Mouse (Mus musculus): ENCODE measurements around the gene Gm13078. TPM values are rescaled to one million over a fixed set of nuclear protein-coding genes. Genes with fewer than 3 reads are reported as not detected.

Gm13078 gene
- not detected in 2 replicates for polyA plus RNA-seq (2021; fragmentation: Nextera tagmentation)
- long read RNA-seq, experiment 1: 0 reads
- long read RNA-seq, experiment 2: 0 reads

GRCm38 (mm10) chr4:143719155-143719554 is at the start of gene Gm13078:
TSS of gene Gm13078 (plus strand) at chr4:143719455.

GRCm38 (mm10) chr4:143702611-143703010 is 16.6 kb upstream of the Gm13078 start, which contains the start of gene Gm13089:
TSS of gene Gm13089 (minus strand) at chr4:143702711.

Other genes starting within 250 kb of the Gm13078 start
- not detected in 2 replicates for gene Gm13043, start 208.1 kb upstream of the Gm13078 start, polyA plus RNA-seq (2021; fragmentation: Nextera tagmentation)
- gene Gm13040, start 183.5 kb upstream of the Gm13078 start, polyA plus RNA-seq (2021; fragmentation: Nextera tagmentation): not detected in 2 replicates
- gene BC080695, start 167.8 kb upstream of the Gm13078 start, polyA plus RNA-seq (2021; fragmentation: Nextera tagmentation): not detected in 2 replicates
- not detected in 2 replicates for gene Gm13057, start 167.7 kb upstream of the Gm13078 start, polyA plus RNA-seq (2021; fragmentation: Nextera tagmentation)
- not detected in 2 replicates for gene Gm13083, start 104.5 kb upstream of the Gm13078 start, polyA plus RNA-seq (2021; fragmentation: Nextera tagmentation)
- not detected in 2 replicates for gene Gm13088, start 62.2 kb upstream of the Gm13078 start, polyA plus RNA-seq (2021; fragmentation: Nextera tagmentation)
- not detected in 2 replicates for gene Gm13089, start 16.7 kb upstream of the Gm13078 start, polyA plus RNA-seq (2021; fragmentation: Nextera tagmentation)
- gene Gm13023, start 69.9 kb downstream of the Gm13078 start, polyA plus RNA-seq (2021; fragmentation: Nextera tagmentation): not detected in 2 replicates
- gene Gm13084, start 96.6 kb downstream of the Gm13078 start, polyA plus RNA-seq (2021; fragmentation: Nextera tagmentation): not detected in 2 replicates
- gene Gm13103, start 127.0 kb downstream of the Gm13078 start, polyA plus RNA-seq (2021; fragmentation: Nextera tagmentation): not detected in 2 replicates
- not detected in 2 replicates for gene Pramef6, start 180.9 kb downstream of the Gm13078 start, polyA plus RNA-seq (2021; fragmentation: Nextera tagmentation)
- gene Pramef25, start 231.6 kb downstream of the Gm13078 start, polyA plus RNA-seq (2021; fragmentation: Nextera tagmentation): not detected in 2 replicates
- not detected in 2 replicates for gene Gm13101, start 247.5 kb downstream of the Gm13078 start, polyA plus RNA-seq (2021; fragmentation: Nextera tagmentation)